Mouse (Mus musculus): ENCODE results near the gene Fpr-rs4.
"Not testable (repeated sequence)": the region's sequence is repeated elsewhere in the genome, so short reads cannot be mapped to it uniquely, and the experiment has no call there.

Gene Fpr-rs4

DNA sequence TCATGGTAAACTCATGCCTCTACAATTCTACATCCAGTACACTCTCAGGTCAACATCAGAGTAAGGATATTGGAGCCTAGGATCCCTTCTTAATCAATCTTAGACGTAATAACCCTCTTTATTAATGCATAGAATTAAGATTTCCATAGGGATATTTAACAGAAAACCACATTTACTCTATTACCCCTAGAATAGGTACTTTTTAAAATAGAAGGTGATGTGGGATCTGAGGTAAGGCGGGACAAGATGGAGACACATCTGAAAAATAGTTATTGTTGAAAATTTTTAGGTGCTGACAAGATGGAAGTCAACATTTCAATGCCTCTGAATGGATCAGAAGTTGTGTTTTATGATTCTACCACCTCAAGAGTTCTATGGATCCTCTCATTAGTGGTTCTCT lies at the start of gene Fpr-rs4:
Gene Fpr-rs4, plus strand, starts transcription at position 301 of the 400 bp plus-strand sequence.
- no peak for DNase-seq (ENCODE audit: low read depth)

DNA sequence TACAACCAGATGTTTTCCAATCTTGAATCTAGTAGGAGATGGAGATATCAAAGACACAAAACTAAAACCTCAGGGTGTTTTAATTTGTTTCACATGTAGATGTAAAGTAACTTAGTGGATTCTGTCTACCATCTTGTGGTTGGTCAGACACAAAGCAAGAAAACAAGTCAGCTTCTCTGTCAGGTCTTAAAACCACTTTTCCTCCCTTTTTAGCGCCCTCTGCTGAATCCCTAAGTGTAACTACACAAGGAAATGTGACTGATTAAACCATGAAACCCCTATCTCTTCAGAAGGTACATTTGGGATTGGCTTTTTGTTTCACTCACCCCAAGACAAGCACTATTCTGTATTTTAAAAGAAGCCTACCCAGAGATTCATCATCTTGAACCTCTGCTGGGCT lies 48.1 kb upstream of the Fpr-rs4 start:
- DNase-seq (ENCODE audit: low read depth), result no peak

DNA sequence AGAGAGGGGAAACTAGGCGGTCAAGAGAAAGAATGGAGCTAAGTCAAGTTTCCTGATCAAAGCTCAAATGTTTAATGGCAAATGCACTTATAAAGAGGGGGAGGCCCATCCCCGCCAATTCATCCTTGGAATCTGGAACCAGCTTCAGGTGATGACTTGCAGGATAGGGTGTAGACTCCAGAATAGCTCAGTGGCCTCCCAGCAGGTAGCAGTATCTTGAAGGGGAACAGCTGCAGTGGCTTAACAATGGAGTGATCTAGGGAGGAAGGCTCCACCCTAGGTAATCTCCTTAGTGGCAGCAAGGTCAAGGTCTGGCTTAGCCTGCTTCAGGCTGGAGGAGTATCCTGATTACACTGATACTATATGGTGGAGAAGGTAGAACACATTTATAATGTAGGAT lies 40.3 kb upstream of the Fpr-rs4 start:
- DNase-seq (ENCODE audit: low read depth), result not testable (repeated sequence)

DNA sequence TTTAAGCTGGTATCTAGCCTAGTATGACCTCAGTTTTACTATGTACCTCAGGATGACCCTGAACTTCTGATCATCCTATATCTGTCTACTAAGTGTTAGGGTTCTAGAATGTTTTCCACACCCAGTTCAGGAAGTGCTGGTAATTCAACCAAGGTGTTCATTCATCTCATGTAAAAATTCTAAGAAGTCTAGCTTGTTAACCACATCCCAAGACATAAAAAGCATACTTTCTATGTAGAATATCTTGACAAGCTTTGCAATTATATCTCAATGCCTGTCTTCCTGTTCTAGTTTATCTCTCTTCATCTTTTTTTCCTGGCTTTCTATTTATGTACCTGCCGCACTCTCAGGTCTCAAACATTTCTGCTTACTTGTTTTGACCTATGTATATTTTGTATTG lies 16.8 kb upstream of the Fpr-rs4 start:
- DNase-seq (ENCODE audit: low read depth), result no peak

DNA sequence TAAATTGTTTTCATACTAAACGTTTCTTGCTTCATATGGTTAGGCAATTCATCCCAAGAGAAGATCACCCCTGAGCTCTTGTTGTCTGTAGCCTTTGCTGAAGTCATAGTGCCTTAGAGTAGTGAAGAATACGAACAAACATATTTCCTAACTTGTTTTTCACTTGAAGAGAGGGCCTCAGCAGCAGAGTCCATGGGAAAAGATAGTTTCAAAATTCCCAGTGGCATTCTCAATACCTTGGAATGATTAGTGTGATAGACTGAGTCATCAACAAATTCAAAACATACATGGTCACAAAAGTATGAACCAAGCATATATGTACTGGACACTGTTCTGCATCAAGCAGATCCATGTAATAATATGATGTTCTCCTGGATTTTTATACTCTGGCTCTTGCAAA lies 27.6 kb downstream of the Fpr-rs4 start, which contains the start of gene Vmn2r124:
Gene Vmn2r124, plus strand, starts transcription at position 301 of the 400 bp plus-strand sequence.
- DNase-seq (ENCODE audit: low read depth), result no peak
